Mouse (Mus musculus) testis, postnatal 10 days (tissue): ENCODE data around the gene Fam178b.
A peak's percentile ranks its signal among the peaks of the same experiment; 100 is the strongest.

Source experiments
- DNase-seq: peaks from one replicate; pipeline ENCODE4 v3.0.0; 2021; ENCODE audit warnings: low spot score

The Fam178b gene

DNA sequence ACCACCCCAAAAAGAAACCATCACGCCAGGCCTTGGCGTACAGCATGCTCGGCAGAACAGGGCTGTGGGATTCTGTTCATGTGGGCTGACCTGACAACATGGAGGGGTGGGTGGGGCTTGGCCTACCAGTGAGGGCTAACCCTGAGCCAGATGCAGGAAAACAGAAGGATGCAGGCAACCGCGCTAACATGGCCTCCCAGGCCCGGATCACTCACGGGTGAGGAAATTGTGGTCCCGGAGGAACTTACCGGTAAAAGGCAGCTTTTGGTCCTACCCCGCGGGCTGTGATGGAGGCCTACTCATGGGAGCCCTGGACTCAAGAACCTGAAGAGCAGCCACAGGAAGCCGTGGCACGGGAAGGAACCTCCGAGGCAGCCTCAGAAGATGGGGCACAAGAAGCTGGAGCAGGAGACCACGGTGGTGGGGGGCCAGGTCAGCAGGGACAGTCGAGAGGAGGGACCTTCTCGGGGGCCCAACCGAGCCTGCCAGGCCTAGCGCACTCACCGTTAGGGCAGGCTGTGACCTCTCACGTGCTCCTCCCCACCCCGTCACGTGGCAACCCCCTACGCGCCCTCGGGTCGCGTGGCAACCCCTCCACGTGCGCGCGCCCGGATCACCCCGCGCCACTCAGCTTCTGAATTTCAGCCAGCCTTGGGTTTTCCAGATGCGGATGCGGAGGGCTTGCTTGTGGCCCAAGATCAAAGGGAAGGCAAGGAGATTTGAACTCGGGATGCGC lies at the start of gene Fam178b:
TSS of gene Fam178b (minus strand) at position 564 of the 736 bp plus-strand sequence.
- DNase-seq = peak; percentile 59

DNA sequence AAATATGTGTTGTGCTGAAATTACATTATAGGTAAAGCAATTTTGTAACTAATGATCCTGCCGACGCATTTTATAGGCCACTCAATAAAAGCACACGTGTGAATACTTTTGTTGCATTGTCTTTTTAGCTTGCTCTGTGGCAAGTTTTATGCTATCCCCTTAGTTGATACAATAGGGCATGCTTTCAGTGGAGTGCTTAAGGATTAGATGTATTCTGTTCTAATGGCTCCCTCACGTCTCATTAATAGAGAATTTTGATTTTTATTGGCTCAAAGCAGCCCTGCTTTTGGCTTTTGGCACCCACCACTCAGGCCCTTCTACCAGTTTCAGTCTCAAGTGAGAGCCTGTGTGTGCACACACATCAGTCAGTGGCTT lies 41.1 kb upstream of the Fam178b start:
- no peak for DNase-seq

DNA sequence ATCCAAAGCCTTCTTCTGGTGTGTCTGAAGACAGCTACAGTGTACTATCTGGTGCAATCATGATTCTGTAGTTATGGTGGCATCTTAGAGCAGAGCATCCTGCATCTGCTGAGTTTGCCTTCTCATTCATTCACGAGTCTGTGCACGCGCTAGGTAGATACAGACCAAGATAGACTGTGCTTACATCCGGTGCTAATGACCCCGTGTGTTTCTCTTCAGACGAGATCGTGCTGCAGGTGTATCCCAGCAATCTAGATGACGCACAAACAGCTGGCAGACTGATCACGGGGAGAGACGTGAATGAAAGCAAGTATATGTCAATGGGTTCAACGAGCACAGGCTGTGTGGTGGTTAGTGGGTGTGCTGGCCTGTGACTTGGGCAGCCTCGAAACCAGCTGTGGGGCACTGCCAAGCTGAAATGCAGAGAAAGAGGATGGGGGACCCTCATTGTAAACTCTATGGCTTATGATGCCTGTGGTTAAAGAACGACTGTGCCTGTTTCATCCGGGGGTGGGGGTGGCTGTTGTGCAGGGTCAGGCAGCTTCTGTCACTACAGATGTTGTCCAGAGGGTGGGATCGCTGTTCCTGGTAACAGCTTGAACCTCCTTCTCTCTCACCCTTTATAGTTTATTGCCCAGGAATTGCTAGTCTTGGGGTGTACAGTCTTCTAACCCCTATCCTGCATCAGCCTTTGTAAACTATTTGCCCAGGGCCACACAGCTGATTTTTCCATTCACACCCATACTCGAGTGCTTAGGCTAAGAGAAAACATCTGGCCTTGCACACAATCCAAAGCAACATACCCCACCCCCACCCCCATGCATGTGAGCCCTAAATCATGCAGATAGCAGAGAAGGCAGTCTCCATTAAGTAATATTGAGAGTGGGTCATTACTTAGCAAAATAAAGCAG lies 40.4 kb upstream of the Fam178b start:
- no peak for DNase-seq

DNA sequence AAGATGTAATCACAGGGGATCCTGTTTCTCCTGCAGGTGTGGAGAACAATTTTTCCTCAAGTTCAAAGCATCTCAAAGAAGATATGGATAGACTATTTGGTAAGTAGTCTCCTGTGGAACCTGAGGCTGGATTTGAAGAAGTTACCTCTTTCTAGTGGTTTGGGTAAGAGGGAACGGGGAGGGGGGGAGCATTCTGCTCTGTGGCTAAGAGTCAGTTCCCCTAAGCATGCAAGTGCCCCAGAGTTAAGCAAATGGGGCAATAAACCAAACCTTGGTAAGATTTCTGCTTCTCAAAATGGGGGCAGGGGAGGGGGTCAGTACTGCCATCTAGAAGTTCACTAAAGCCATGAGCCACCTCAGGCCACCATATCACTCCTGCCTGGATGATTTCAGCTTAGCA lies 35.8 kb upstream of the Fam178b start:
- DNase-seq = no peak

DNA sequence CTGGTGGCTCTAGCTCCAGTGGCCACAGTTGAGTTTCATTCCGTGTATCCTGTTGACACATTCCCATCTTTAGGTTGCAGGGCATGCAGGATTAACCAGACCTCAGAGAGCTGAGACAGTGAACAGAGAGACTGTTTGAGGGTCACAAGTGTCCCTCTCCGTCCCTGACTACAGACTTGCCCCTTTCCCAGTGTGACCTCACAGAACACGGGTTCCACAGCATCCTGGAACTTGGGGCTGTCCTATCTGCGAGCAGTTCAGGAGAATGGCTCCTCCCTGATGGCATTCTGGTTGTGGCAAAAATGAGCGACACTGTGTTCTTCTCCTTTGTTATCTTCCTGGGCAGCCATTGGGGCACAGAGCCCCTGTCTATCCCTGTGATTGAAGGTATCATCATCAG lies 31.3 kb upstream of the Fam178b start, which contains the start of gene Actr1b:
TSS of gene Actr1b (minus strand) at position 112 of the 400 bp plus-strand sequence.
- no peak for DNase-seq

DNA sequence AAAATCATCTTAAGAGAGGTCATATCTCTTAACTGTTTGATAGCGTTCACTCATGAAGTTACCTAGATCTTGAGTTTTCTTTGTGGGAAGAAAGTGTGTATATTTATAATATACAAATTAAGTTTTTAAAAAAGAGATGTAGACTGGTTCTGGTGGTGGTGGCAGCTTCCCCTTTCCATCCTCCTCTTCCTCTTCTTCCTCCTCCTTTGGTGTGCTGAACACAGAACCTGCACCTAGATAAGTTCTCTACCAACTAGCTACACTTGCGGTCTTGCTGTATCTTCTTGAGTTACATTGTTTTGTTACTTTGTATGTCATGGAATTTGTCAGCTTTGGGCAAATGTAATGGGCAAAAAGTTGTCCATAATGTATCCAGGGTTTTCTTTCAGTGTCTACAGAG lies 28.1 kb upstream of the Fam178b start:
- no peak for DNase-seq

DNA sequence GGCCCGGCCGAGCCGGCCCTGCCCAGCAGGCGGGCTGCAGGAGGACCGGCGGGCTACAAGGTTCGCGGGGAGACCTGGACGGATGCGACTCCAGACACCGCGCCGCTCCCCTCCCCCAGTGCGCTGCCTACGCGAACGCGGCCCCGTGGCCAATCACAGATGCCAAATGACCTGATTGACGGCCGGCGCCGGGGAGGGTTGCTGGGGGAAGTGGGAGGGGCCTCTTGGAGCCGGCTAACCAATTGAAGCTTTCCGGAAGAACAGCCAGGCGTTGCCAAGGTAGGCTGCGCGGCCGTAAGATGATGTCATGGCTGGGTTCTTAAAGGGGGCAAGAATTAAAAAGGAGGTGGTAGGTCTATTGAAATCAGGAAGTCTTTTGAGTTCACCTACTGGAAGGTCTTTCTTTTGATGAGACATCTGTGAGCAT lies 26.9 kb upstream of the Fam178b start, which contains the start of gene 4933424G06Rik:
TSS of gene 4933424G06Rik (plus strand) at position 296 of the 427 bp plus-strand sequence.
- peak; percentile 98 for DNase-seq

DNA sequence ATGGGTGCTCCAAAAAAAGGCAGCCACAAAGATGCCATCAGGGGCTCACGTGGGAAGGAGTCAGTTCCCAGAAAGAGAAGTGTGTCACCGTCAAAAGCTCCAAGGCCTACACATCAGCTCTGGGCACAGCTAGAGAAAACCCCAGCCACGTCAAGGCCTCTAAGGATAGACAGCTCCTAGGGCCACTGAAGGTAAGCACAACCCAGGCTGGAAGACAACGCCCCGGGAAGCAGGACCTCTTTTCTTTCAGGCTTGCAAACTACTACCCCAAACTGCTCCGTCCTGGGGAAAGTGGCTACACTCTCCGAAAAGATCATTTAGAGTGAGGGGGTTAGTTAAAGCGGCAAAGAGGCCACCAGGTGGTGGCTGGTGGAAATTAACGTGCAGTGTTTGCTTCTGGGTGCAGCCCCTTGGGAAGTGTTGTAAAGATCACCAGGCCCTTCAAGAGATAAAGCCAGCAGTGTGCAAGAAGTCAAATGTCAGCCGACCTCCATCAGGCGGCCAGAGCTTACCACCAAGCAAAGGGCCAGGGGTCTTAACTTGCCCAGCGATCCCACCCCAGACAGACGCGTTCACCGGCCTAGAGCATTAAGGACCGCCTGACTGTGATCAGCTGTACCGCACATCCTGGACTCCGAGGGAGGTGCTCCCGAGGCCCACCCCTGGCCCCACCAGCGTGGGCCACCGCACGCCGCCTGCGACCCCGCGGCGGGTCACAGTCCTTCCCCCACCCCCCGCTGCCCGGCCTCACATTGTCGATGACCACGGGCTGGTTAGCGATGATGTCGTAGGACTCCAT lies 26.3 kb upstream of the Fam178b start:
- DNase-seq = no peak

DNA sequence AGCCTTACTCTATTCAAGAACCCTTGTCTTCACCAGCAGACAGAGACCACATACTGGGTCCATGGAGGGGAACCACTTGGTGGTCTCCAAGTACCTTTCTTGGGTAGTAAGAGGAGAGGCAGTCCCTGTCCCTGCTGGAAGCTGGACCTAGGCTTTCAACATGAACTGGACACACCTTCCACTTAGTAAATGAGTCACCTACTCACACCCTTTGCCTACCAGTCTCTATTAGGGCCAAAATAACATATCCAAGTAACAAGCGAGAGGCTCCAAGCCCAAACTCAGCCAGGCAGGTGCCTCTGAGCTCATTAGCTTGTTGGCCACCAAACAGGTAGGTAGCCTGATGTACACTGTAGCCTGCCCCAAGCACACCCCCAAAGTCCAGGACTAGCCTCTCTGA lies 25.6 kb upstream of the Fam178b start:
- no peak for DNase-seq

DNA sequence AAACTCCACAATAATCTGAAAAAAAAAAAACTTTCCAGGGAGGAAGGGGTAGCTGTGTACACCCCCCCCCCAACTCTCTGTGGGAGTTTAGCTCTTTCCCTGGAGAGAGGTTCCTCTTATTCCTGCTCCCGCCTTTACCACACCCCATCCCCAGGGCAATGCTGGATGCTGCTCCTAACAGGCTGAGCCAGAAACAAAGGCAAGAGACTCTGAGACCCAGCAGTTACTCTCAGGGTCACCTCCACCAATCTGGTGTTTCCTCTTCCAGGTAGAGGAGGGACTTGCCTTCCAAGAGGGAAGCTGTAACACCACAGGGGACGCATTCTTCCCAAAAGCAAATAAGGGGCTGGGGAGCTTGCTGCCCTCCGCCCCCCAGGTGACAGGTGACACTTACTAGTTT lies 24.8 kb upstream of the Fam178b start:
- no peak for DNase-seq

DNA sequence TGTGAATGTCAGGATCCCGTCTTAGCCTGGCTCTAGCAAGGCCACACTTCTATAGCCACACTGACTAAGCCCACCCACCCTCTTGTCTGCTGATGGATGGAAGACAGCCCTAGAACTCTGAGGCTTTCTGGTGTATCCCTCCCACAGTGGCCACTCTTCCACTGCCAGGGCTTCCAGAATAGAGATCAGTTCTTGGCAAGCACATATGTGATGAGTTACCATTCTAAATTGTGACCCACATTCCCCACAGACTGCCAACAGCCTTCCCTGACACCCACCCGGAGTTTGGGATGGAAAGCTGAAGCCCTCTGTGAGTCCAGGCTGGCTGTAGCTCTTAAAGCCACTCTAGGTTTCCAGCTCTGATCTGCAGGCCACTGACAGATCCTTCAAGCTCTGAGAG lies 24.2 kb upstream of the Fam178b start:
- DNase-seq = no peak

DNA sequence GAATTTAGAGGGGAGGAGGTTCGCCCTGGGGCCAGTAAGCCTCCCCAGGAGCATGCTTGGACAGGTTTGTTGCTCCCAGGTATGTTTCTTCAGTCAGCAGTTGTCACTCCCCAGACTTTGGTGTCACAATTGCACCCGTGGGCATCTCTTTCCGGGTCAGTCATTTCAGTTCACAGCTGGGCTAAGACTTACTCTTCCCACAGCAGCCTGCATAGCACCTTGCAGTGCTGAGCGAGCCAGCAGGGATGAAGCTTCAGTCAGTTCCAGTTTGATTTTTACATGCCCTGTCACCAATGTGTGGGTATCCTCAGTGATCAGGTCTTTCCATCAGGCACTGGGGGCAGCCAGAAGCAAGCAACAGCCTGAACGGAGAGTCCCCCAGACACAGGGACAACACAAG lies 14.0 kb upstream of the Fam178b start:
- DNase-seq = no peak

DNA sequence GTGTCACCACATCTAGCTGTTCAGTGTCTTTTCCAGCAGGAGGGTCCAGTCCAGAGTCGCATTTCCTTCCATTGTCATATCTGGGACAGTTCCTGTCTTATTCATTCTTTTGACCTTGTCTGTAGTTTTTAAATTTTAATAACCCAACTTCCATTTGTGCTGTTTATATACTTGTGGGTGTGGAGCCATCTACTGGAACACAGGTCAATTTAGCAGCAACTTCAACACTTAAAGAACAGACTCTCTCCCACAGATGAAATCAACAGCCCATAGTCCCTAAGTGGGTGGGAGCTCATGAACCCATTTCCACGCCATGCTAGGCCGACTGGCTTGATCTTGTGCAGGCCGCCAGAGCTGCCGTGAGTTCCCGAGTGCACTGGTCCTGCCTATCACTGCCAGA lies 13.4 kb upstream of the Fam178b start:
- no peak for DNase-seq

DNA sequence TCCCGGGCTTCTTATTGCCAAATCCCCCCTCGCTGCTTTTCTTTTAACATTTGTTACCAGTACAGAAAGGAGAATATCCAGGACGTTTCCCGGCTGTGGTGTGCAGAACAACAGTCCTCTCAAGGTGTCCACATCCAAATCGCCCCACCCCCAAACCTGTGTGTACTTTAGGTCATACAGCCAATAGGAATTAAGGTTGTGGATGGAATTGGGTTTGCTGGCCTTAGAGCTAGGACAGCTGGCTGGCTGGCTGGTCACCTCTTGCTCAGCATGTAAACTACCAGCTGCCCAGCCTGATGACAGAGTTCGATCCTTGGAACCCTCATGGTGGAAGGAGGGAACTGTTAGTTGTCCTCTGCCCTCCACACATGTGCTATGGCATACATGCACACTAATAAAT lies 11.9 kb upstream of the Fam178b start:
- no peak for DNase-seq

DNA sequence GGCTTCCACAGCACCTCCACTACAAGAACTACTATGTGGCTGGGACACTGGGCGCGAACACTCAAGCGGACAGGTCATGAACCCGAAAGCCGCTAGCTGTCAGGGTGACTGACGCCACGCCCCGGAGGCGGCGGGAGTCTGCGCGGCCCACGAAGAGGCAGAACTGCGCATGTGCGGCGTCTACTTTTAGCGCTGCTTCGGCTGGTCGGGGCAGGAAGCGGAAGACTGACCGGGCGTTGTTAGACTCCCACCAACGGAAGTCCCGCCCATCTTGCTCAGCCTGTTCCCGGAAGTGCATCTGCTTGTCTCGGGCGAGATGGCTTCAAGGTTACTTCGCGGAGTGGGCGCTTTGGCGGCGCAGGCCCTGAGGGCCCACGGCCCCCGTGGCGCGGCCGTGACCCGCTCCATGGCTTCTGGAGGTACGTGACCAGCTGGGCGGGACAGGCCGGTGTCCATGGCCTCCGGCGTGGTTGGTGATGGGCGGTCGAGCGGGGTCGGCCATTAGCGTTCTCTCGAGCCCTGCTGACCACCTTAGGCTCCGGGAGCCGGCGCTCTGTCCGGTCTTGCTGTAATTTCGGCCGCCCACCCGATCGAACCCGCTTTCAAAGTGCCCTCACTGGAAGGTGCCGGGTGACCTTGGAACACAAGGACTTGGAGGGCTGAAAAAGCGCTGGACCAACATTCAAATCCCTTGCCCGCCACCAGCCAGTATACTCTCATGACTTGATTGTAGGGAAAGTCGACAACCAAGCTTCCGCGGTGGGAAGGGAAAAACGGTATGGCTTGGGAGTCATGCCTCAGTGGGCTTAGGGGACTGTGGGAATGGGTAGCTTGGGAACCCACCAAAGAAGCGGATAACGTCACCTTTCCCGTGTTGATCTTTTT lies 8.5 kb upstream of the Fam178b start, which contains the start of gene Cox5b:
TSS of gene Cox5b (plus strand) at position 179 of the 885 bp plus-strand sequence.
- DNase-seq = peak; percentile 98

DNA sequence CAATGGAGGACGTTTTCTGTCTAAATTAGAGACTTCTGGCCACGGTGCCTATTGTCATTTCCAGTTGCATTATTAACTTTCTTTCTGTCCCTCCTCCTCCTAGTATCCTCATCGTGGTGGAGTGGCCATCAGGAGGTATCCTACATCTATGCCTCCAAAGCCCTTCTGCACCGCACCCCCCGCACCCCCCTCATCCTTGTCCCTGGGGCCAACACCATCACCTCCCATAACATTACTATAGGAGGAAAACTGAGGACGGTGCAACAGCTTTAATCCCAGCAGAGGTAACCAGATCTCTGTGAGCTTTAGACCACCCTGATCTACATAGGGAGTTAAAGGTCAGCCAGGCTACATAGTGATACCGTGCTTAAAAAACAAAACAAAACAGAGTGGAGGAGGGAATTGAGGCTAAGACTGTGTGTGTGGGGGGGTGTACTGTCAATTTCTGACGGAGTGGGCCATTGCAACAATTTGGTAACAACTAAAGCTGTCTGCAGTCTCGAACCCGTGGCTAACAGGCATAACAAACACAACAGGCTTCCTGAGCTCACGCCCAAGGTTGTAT lies 7.8 kb upstream of the Fam178b start:
- no peak for DNase-seq

DNA sequence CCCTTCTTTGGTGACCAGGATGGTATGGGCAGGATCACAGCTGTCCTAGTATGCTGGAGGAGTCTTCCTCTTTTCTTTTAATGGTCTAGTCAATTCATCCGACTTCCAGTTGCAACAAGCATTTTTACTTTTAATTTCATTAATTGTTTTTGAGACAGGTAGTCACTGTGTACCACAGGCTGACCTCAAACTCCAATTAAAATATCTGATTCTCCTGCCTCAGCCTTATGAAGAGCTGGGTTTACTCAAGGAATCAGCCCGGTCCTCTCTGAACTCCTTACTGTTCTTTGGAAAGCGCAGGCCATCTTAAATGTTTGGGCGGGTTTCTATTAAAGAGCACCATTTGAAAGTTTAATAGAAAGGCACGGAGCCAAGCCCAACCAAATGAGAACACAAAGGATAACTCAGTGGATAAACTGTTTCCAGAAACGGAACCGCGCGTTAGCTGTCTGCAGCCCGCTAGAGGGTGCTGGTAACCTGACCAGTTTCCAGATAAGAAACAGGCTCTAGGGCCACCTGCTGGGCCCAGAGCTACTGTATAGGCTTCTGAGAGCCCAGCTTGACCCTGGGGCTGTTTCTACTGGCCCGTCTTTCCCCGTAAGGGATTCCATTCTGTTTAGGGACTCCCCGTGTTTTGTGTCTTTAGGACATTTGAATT lies 956 bp upstream of the Fam178b start:
- peak; percentile 85 for DNase-seq

DNA sequence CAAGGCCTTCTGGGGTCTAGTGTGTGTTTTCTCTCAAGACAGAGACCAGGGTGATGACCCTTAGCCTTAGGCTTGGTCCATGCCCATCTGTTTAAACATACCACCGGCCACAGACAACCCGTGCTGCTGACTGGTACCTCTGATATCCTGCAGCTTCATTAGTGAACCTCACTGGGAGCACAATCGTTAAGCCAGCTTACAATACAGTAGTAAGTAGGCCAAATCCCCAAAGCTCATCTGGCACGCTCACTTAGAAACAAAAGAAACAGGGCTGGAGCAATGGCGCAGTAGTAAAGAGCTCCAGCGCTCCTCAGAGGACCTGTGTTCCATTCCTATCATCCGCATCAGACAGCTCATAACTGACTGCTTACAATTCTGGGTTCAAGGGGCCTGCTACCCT lies 2.1 kb downstream of the Fam178b start:
- DNase-seq = no peak

DNA sequence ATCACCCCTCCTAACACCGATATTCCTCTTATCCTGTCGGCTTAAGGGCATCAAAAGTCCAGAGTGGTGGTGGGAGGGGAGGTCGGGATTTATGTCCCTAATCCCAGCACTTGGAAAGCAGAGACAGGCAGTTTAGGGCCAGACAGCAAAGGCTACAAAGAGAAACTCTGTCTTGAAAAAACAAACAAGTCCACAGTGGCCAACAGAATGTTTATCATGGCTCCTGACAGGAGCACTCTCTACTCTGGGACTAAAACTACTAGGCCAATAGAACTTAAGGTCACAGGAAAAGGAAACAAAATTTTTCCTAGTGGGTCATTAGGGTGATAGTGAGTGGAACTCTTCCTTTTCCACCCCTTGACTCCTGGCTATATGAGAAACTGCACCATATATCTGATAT lies 8.0 kb downstream of the Fam178b start:
- no peak for DNase-seq

DNA sequence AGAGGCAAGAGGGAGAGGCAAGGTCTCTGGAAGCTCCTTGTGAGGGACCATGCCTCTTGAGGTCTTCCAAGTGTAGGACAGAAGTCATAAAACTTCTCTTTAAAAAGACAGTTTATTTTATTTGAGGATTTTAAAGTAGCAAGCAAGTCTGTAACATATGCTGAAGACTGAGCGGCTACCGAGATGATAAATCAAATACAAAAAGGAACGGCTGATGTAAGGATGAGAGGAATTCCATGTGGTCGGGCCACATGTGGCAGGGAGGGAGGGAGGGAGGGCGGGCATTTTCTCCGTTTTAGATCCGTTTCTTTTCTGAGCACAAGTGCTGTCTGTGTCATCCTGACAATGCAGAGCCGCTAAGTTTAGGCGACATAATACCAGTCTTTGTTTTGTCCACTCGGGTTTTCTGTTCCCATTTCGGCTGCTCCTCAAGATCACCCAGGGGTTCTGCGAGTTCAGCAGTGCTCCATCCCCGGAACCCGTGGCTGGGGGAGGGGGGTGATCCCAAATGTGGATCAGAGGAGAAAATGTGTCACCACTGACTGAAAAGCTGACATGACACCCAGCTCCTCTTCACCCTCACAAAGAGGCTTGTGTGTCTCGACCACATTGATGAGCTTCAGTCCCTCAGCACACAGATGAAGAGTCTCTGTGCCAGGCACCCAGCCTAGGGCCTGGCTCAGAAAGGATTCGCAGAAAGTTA lies 10.2 kb downstream of the Fam178b start:
- DNase-seq = no peak
